Mouse (Mus musculus) liver, postnatal 0 days (tissue): ENCODE measurements around the gene Yif1b.
"Not testable (repeated sequence)": the region's sequence is repeated elsewhere in the genome, so short reads cannot be mapped to it uniquely, and the experiment has no call there.

Experiments used
- CTCF ChIP-seq: sonication (generic); IDR thresholded peaks from 2 replicates; pipeline ENCODE4 v1.5.1; 2016; ENCODE audit warnings: antibody characterized with exemption, low read depth
- EP300 ChIP-seq: IDR thresholded peaks from 2 replicates; pipeline ENCODE4 v1.6.1; 2016; ENCODE audit warnings: antibody characterized with exemption, low read depth, mild to moderate bottlenecking

GRCm38 (mm10) chr7:29211013-29211412 is 27.1 kb upstream of the Yif1b start:
- not testable (repeated sequence) for TF ChIP-seq CTCF, EP300
